Mouse (Mus musculus) left cerebral cortex, adult 2 months (tissue): ENCODE data around the gene Gm10160. TPM values are rescaled to one million over a fixed set of nuclear protein-coding genes. Genes with fewer than 3 reads are reported as not detected.

Experiments
- DNase-seq, 2 experiments: peaks; one replicate each; pipeline ENCODE4 v3.0.0; 2021 to 2022; ENCODE audit warnings: low spot score in 2 of 2, mixed read lengths in 1 of 2; ENCODE audit errors: extremely low spot score in 1 of 2
- H3K27ac ChIP-seq: fragments of 200-600 bp; 2 replicates; pipeline ENCODE4 v1.8.1; 2022
- H3K4me3 ChIP-seq: fragments of 200-600 bp; 2 replicates; pipeline ENCODE4 v1.8.1; 2022
- CTCF ChIP-seq: fragments of 200-600 bp; IDR thresholded peaks from 2 replicates; pipeline ENCODE4 v1.8.1; 2022; ENCODE audit warnings: antibody characterized with exemption, mild to moderate bottlenecking, moderate library complexity
- intact Hi-C: fragments of 180-260 bp; cut with DNase I; formaldehyde crosslinking; loops from one replicate; pipeline ENCODE4 v1.15.1; 2025
- total RNA-seq, 2 experiments: library from RNA; stranded (reverse); gene quantifications; 2 replicates each; pipeline ENCODE4 v1.2.3; 2021

Gm10160 gene
- total RNA-seq, 2 experiments from 2014 or later: not detected

GRCm38 (mm10) chr7:81867231-81867930 lies 11.8 kb upstream of the Gm10160 start:
- H3K4me3 ChIP-seq: no peak overlapping the region
- DNase-seq: no peak
- no peak for TF ChIP-seq CTCF
- intact Hi-C loops: no loop called here
- no peak overlapping the region for H3K27ac ChIP-seq

- no peak for DNase-seq
- no peak overlapping the region for H3K27ac ChIP-seq
- TF ChIP-seq CTCF: no peak
- H3K4me3 ChIP-seq: no peak overlapping the region
- intact Hi-C loops: no loop called here
Observed at GRCm38 (mm10) chr7:81865937-81866336, 10.3 kb upstream of the Gm10160 start.

DNA sequence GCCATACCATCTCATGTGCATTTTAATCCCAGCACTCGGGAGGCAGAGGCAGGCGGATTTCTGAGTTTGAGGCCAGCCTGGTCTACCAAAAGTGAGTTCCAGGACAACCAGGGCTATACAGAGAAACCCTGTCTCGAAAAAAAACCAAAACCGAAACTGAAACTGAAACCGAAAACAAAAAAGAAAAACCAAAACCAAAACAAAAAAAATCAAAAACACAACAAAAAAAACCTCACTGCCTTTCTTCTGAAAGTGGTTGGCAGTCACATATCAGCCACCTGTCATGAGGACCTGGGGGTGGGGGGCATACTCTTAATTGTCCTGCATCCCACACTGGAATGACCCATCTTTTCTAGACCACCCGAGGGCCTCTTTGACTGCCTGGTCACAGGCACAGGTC lies 9.0 kb upstream of the Gm10160 start:
- Histone ChIP-seq H3K27ac (no peak overlapping the region), H3K4me3 (no peak overlapping the region)
- intact Hi-C loops: no loop called here
- no peak for TF ChIP-seq CTCF
- no peak for DNase-seq

- H3K27ac ChIP-seq: peak overlapping the region; percentile 30; the same call in 1 of the 2 replicates
Observed at GRCm38 (mm10) chr7:81862587-81863583, 7.3 kb upstream of the Gm10160 start.

DNA sequence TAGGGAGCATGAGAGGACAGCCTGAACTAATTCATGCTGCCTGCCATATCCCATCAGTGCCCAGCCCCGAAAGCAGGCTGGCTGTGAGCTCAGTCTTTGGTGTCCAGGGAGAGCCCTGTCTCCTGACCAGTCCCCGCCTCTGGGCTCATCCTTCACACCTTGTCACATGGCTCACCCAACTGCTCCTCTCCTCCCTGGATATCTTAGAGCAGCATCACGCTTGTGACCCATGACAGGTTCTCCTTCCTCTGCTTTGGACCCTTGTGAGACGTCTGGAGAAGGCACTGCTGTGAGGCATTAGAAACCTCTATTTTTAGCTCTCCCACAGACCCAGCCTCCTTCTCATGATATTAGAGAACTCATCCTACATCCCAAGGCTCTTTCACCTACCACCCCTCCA lies 6.3 kb upstream of the Gm10160 start:
- no peak for TF ChIP-seq CTCF
- intact Hi-C loops: no loop called here
- Histone ChIP-seq H3K27ac (no peak overlapping the region), H3K4me3 (no peak overlapping the region)
- no peak for DNase-seq

More at GRCm38 (mm10) chr7:81862587-81863583, 7.3 kb upstream of the Gm10160 start:
- no peak for TF ChIP-seq CTCF
- no peak overlapping the region for H3K4me3 ChIP-seq
- DNase-seq: no peak
- intact Hi-C loops: no loop called here

DNA sequence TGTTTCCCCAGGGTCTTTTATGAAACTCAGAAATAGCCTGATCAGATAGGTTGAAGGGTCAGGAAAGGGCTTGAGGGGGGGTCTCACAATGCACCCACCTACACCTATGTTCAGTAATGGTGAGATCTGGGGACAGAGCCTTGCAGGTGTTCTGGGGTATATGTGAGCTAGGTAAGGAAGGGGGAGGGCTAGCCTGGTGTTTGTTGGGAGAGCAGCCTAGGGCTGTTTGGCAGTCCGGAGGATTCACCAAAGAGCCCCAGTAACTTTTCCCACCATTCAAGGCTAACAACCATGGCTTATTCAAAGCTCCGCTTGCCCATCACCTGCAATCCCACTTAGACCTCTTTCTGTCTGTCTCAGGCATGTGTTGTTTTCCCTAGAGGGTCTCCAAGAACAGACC lies 5.9 kb upstream of the Gm10160 start:
- TF ChIP-seq CTCF: no peak
- DNase-seq: no peak
- Histone ChIP-seq H3K27ac (no peak overlapping the region), H3K4me3 (no peak overlapping the region)
- intact Hi-C loops: no loop called here

DNA sequence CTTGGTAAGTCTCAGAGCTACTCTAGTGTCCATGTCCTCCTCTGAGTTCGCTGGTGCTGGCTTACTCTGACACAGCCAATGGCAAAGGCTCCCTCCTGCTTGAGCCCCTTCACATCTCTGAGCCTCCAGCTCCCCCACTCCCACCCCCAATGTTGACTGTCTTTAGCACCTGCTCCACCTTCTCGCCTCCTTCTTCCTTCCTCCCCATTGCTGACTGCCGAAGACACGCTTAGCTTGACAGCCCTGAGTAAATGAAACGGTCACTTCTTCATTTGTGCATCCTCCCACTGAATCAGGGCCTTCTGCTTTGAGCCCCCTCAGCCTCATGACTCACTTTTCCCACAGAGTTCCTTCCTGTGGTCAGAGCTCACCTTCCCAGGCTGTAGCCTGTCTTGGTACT lies 5.4 kb upstream of the Gm10160 start:
- Histone ChIP-seq H3K4me3 (peak overlapping the region; percentile 23; the same call in 1 of the 2 replicates), H3K27ac (no peak overlapping the region)
- no peak for TF ChIP-seq CTCF
- DNase-seq: no peak
- intact Hi-C loops: loop anchor here (1.0 kb wide), 1 partner anchor 32 kb away; the partner anchor contains the start of gene Btbd1

DNA sequence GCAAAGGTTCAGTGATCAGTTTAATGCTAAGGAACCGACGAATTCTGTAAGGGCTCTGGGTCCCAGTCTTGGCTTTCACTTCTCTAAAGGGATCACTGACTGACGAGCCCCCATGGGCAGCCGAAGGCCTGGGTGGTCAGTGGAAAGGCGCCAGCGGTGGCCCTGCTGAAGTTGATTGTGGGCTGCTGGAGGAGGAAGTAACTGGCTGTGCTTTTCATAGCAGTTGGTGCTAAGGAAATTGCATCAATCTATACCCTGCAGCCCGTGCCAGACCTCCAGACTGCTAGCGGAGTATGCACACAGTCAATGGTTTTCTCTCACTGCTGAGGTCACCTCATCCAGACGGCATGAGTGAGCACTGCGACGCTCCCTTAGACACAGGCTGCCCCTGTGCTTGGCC lies 4.5 kb upstream of the Gm10160 start:
- TF ChIP-seq CTCF: no peak
- intact Hi-C loops: loop anchor here (1.0 kb wide), 1 partner anchor 31 kb away; the partner anchor contains the start of gene Btbd1
- no peak for DNase-seq
- Histone ChIP-seq H3K27ac (peak overlapping the region; percentile 79; the same call in 1 of the 2 replicates), H3K4me3 (peak overlapping the region; percentile 74)

GRCm38 (mm10) chr7:81858968-81859721 lies 3.6 kb upstream of the Gm10160 start, which contains the start of gene Tm6sf1:
Gene Tm6sf1 (plus strand): TSS chr7:81859001.
- intact Hi-C loops: no loop called here
- peak in 1 of 2 experiments; percentile 38 for DNase-seq
- Histone ChIP-seq H3K27ac (peak within 1 kb of the TSS; percentile 79), H3K4me3 (peak within 1 kb of the TSS; percentile 74)
- TF ChIP-seq CTCF: no peak; the same call in 1 of the 2 replicates

- no peak for DNase-seq
- TF ChIP-seq CTCF: no peak
- intact Hi-C loops: no loop called here
- H3K27ac ChIP-seq: peak overlapping the region; percentile 79
- H3K4me3 ChIP-seq: no peak overlapping the region
Observed at GRCm38 (mm10) chr7:81858236-81858635, 2.6 kb upstream of the Gm10160 start.

GRCm38 (mm10) chr7:81856221-81856620 lies 627 bp upstream of the Gm10160 start:
- TF ChIP-seq CTCF: no peak
- Histone ChIP-seq H3K27ac (no peak overlapping the region), H3K4me3 (no peak overlapping the region)
- no peak for DNase-seq
- intact Hi-C loops: no loop called here
